Mouse (Mus musculus) neural tube, embryonic 14.5 days (tissue): ENCODE measurements around the gene Cby1. TPM values are rescaled to one million over a fixed set of nuclear protein-coding genes. Genes with fewer than 3 reads are reported as not detected.

Source experiments
- ATAC-seq: fragments of 200-750 bp; cut with Nextera tagmentation; 2 replicates; pipeline ENCODE4 v1.8.0; 2017; ENCODE audit warnings: low read depth, mild to moderate bottlenecking, moderate TSS enrichment, moderate library complexity
- H3K27ac ChIP-seq: fragments of 300-500 bp; sonication (generic); 2 replicates; pipeline ENCODE4 v1.5.1; 2014; ENCODE audit warnings: low read depth, mild to moderate bottlenecking, control low read depth, low read length, moderate library complexity, mixed read lengths
- H3K27me3 ChIP-seq: fragments of 300-500 bp; sonication (generic); 2 replicates; pipeline ENCODE4 v1.6.1; 2014; ENCODE audit warnings: low read length; ENCODE audit not compliant: control insufficient read depth, insufficient read depth
- H3K36me3 ChIP-seq: fragments of 300-500 bp; sonication (generic); 2 replicates; pipeline ENCODE4 v1.6.1; 2014; ENCODE audit warnings: low read length, mixed read lengths; ENCODE audit not compliant: control insufficient read depth, insufficient read depth
- H3K4me1 ChIP-seq: fragments of 300-500 bp; sonication (generic); 2 replicates; pipeline ENCODE4 v1.6.1; 2014; ENCODE audit warnings: low read length; ENCODE audit not compliant: control insufficient read depth, insufficient read depth
- H3K4me2 ChIP-seq: fragments of 300-500 bp; sonication (generic); 2 replicates; pipeline ENCODE4 v1.6.1; 2014; ENCODE audit warnings: mild to moderate bottlenecking, low read depth, low read length, control low read depth
- H3K4me3 ChIP-seq: fragments of 300-500 bp; sonication (generic); 2 replicates; pipeline ENCODE4 v1.5.1; 2014; ENCODE audit warnings: low read depth, low read length, control low read depth, mixed read lengths
- H3K9ac ChIP-seq: fragments of 300-500 bp; sonication (generic); replicated peaks from 2 replicates; pipeline ENCODE4 v1.6.1; 2014; ENCODE audit warnings: low read depth, mild to moderate bottlenecking, control low read depth, low read length, mixed read lengths
- H3K9me3 ChIP-seq: fragments of 300-500 bp; sonication (generic); 2 replicates; pipeline ENCODE4 v1.6.1; 2016; ENCODE audit warnings: low read length; ENCODE audit not compliant: control insufficient read depth
- WGBS: fragments of 180-500 bp; shearing (Covaris S2); extraction: QIAGEN DNeasy Blood & Tissue Kit; methylation state at CpG from one replicate; pipeline ENCODE4 v1.1.7; 2014; 5-methylcytosine and 5-hydroxymethylcytosine counted together
- polyA plus RNA-seq: library from polyadenylated mRNA; unstranded; fragments of >200 nt; fragmentation: Nextera tagmentation; extraction: Ambion mirVana; gene quantifications from 2 replicates; pipeline ENCODE4 v1.2.1, GENCODE M21; 2014

Gene Cby1
- polyA plus RNA-seq, 1 experiment from 2014 or later = 85.6 TPM

DNA sequence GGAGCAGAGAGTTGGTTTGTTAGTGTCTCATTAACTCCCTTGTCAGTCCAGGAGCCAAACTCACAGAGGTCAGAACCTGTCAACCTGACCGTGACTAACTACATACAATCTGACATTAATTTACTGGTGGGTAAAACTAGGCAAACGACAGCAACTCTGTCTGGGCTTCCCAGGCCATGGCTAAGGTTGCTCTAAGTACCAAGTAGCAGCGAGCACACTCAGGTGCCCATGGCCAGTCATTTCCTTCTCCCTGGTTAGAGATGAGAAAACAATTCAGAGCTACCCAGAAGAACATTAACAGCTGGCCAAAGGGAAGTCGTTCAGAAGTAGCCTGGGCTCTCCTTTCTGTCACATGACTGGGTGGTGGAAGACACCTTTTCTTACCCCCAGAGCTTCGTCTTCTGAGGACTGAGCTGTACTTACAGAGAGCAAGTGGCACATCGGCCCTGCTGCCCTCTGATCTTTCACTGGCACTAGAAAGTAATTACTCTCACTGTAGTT, 26.2 kb downstream of the Cby1 start:
- Histone ChIP-seq H3K9ac (0 out of 2 replicates have a peak overlapping the region, but pooled peaks have one; percentile 34), H3K27ac (no peak overlapping the region), H3K36me3 (no peaks in the 10 kb centered on the region), H3K4me1 (peaks cover 47% of the 10 kb centered on the region), H3K4me3 (peak overlapping the region; percentile 91), H3K9me3 (no peaks in the 10 kb centered on the region), H3K27me3 (no peaks in the 10 kb centered on the region), H3K4me2 (peak overlapping the region; percentile 71)
- ATAC-seq = no peak
- 46% methylated on average over 6 of the region's 6 CpGs for whole genome bisulfite sequencing

GRCm38 (mm10) chr15:79686046-79686869, 27.3 kb downstream of the Cby1 start:
- H3K9ac ChIP-seq = peak overlapping the region; percentile 88
- H3K4me2 ChIP-seq = peak overlapping the region; percentile 71
- 20% methylated on average over 15 of the region's 15 CpGs for WGBS
- H3K4me3 ChIP-seq = peak overlapping the region; percentile 91
- H3K27me3 ChIP-seq = no peaks in the 10 kb centered on the region
- H3K27ac ChIP-seq = no peak overlapping the region
- no peaks in the 10 kb centered on the region for H3K9me3 ChIP-seq
- no peak for ATAC-seq
- no peaks in the 10 kb centered on the region for H3K36me3 ChIP-seq
- H3K4me1 ChIP-seq = peaks cover 47% of the 10 kb centered on the region

DNA sequence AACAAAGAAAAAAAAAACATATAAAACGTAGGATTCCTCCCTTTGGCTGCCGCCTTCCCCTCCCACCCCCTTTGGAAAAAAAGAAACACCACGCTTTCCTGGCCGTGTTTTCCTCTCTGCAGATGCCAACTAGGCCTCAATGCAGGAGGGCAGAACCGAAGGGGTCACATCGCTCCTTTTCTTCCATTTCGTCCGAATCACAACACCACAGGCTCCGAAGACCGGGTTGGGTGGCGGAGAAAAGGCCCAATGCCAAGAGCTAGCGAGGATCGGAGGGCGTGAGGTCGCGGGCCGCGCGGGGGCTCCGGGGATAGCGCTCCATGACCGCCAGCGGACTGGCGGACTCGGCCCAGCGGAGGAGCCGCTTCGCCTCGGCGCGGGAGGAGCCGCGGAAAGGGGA, 28.2 kb downstream of the Cby1 start:
- Histone ChIP-seq H3K4me1 (peaks cover 52% of the 10 kb centered on the region), H3K36me3 (no peaks in the 10 kb centered on the region), H3K9ac (peak overlapping the region; percentile 88), H3K27ac (peak overlapping the region; percentile 94), H3K27me3 (no peaks in the 10 kb centered on the region), H3K9me3 (no peaks in the 10 kb centered on the region), H3K4me3 (peak overlapping the region; percentile 91), H3K4me2 (peak overlapping the region; percentile 71)
- under 1% methylated on average over 32 of the region's 33 CpGs for WGBS
- ATAC-seq = no peak

DNA sequence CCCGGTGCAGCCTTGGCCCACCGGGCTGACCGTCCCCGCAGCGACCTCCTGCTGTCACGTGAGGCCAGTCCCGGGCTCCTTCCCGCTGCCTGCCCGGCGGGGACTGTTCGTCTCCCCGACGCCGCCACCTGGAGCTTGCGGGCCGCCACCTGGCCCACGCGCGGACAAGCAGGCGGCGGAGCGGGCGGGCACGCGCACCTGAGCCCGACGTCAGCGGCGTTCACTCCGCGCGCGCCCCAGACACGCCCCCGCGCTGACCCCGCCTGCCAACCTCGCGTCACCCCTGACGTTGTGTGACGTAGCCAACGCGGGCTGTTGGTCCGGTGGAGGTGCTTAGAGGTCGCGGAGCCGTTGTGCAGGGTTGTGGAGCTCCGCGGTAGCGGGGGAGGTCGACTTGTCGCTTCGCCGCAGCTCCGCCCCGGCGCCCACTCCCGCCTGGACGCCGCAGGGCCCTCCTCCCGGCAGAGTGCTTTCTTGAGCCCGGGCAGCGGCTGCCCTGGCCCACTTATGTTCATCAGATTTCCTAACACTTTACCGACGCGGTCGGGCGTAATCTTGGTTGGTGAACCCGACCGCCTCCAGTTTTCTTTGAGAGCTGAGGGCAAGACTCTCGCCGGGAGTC, 28.8 kb downstream of the Cby1 start, which contains the start of gene Josd1:
TSS of gene Josd1 (minus strand) at position 274 of the 622 bp plus-strand sequence.
- peak within 1 kb of the TSS; percentile 88 for H3K9ac ChIP-seq
- peaks cover 53% of the 10 kb centered on the region for H3K4me1 ChIP-seq
- peak within 1 kb of the TSS; percentile 71 for H3K4me2 ChIP-seq
- ATAC-seq = peak; percentile 48
- peak within 1 kb of the TSS; percentile 91 for H3K4me3 ChIP-seq
- H3K27me3 ChIP-seq = no peaks in the 10 kb centered on the region
- under 1% methylated on average over 64 of the region's 72 CpGs for WGBS
- H3K9me3 ChIP-seq = no peaks in the 10 kb centered on the region
- peak within 1 kb of the TSS; percentile 94 for H3K27ac ChIP-seq
- H3K36me3 ChIP-seq = no peaks in the 10 kb centered on the region

- Histone ChIP-seq H3K4me3 (peak overlapping the region; percentile 91), H3K9ac (peak overlapping the region; percentile 88), H3K27me3 (no peaks in the 10 kb centered on the region), H3K36me3 (no peaks in the 10 kb centered on the region), H3K4me1 (peaks cover 48% of the 10 kb centered on the region), H3K9me3 (no peaks in the 10 kb centered on the region), H3K4me2 (peak overlapping the region; percentile 71), H3K27ac (peak overlapping the region; percentile 94)
- no peak for ATAC-seq
- WGBS = 6% methylated on average over 8 of the region's 8 CpGs
These were observed 29.4 kb downstream of the Cby1 start for GRCm38 (mm10) chr15:79688268-79688956.

GRCm38 (mm10) chr15:79689662-79690425, 30.8 kb downstream of the Cby1 start:
- H3K9ac ChIP-seq = no peak overlapping the region; the same call in 1 of the 2 replicates
- WGBS = 16% methylated on average over 24 of the region's 24 CpGs
- peaks cover 1% of the 10 kb centered on the region; the same call in 1 of the 2 replicates for H3K36me3 ChIP-seq
- H3K27me3 ChIP-seq = no peaks in the 10 kb centered on the region
- no peak for ATAC-seq
- H3K4me3 ChIP-seq = peak overlapping the region; percentile 27
- H3K4me1 ChIP-seq = peaks cover 34% of the 10 kb centered on the region
- H3K4me2 ChIP-seq = peak overlapping the region; percentile 64
- no peaks in the 10 kb centered on the region for H3K9me3 ChIP-seq
- peak overlapping the region; percentile 62 for H3K27ac ChIP-seq

DNA sequence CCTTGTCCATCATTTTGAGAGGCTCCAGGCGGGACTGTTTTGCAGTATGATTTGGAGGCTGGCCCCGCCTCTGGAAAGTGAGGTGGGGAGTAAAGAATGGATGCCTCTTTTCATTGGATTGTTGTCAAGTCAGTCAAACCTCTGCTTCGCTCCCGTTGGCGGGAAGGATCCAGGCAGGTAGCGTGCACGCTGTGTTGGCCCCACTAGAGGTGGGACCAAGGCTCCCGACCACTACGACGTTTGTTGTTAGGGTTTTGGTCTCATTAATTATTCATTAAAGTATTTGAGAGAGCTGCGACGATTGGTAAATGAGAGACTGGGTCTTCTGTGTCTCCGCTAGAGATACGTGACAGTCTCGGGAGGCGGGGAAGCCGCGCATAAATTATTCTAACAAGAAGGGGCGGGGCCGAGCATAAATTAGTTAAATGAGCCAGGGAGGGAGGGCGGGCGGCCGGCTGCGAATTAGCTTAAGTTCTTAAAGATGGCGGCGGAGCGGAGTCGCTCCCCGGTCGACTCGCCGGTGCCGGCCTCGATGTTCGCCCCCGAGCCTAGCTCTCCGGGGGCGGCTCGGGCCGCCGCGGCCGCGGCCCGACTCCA, 31.5 kb downstream of the Cby1 start, which contains the start of gene Gtpbp1:
TSS of gene Gtpbp1 (plus strand) at position 420 of the 597 bp plus-strand sequence.
- peak within 1 kb of the TSS; percentile 90 for H3K4me3 ChIP-seq
- under 1% methylated on average over 45 of the region's 45 CpGs for WGBS
- H3K27ac ChIP-seq = peak within 1 kb of the TSS; percentile 83
- H3K9ac ChIP-seq = peak within 1 kb of the TSS; percentile 69
- no peaks in the 10 kb centered on the region for H3K27me3 ChIP-seq
- H3K9me3 ChIP-seq = no peaks in the 10 kb centered on the region
- H3K4me1 ChIP-seq = peaks cover 27% of the 10 kb centered on the region
- peak within 1 kb of the TSS; percentile 83 for H3K4me2 ChIP-seq
- peaks cover 2% of the 10 kb centered on the region; the same call in 1 of the 2 replicates for H3K36me3 ChIP-seq
- ATAC-seq = peak; percentile 97

DNA sequence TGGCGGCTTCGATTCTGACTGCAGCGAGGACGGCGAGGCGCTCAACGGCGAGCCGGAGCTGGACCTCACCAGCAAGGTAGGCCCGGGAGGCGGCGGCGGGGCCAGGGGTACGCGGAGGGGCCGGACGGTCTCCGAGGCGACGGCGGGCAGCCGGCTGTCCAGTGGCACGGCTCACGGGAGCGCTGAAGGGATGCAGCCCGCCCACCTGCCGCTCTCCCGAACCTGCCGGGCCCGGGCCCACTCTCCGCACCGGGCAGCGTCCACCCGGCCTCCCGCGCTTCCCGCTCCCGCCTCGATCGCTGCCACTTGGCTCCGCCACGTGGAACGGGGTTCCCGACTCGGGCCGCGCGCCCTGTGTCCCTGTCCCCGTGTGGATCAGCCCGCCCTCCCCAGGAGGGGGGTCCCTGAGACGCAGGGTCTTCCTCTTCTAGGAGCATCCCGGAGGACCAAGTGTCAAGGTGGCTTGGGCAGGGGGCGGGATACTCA, 32.1 kb downstream of the Cby1 start:
- peak; percentile 27 for ATAC-seq
- H3K9me3 ChIP-seq = no peaks in the 10 kb centered on the region
- peak overlapping the region; percentile 83 for H3K27ac ChIP-seq
- peak overlapping the region; percentile 83 for H3K4me2 ChIP-seq
- H3K4me3 ChIP-seq = peak overlapping the region; percentile 90
- peaks cover 2% of the 10 kb centered on the region; the same call in 1 of the 2 replicates for H3K36me3 ChIP-seq
- no peaks in the 10 kb centered on the region for H3K27me3 ChIP-seq
- peak overlapping the region; percentile 69 for H3K9ac ChIP-seq
- WGBS = under 1% methylated on average over 51 of the region's 53 CpGs
- H3K4me1 ChIP-seq = peaks cover 21% of the 10 kb centered on the region
